Mouse (Mus musculus): ENCODE measurements around the gene M1ap. TPM values are rescaled to one million over a fixed set of nuclear protein-coding genes. Genes with fewer than 3 reads are reported as not detected.

The M1ap gene
- polyA plus RNA-seq, 1 experiment from 2014 or later = not detected

DNA sequence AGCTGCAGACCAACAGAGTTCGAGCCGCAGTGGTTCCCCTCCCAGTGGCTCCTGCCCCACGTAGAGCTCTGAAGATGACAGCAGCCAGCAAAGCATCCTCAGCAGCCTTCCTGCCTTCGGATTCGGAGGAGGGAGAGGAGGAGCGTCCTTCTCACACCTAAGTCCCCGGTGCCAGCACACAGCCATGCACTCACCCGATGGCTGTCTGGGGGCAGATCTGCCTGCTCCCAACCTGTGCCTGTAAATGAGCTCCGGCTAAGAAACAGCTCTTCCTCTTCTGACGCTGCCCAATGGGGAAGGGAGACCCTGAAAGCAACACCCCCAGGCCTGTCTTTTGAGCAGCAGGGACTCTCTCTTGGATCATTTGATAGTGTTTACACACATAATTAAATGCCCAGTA lies 83.1 kb downstream of the M1ap start:
- no peak for ATAC-seq (ENCODE audit: low FRiP score, low read depth)
- Histone ChIP-seq H3K4me1 (peaks cover 29% of the 10 kb centered on the region), H3K27ac (no peak overlapping the region), H3K9me3 (no peaks in the 10 kb centered on the region), H3K4me2 (replicated peaks) (no peak overlapping the region), H3K36me3 (no peaks in the 10 kb centered on the region), H3K4me3 (no peak overlapping the region), H3K9ac (no peak overlapping the region), H3K27me3 (replicated peaks) (peaks cover 36% of the 10 kb centered on the region)
- 20% methylated on average over 10 of the region's 10 CpGs for WGBS

DNA sequence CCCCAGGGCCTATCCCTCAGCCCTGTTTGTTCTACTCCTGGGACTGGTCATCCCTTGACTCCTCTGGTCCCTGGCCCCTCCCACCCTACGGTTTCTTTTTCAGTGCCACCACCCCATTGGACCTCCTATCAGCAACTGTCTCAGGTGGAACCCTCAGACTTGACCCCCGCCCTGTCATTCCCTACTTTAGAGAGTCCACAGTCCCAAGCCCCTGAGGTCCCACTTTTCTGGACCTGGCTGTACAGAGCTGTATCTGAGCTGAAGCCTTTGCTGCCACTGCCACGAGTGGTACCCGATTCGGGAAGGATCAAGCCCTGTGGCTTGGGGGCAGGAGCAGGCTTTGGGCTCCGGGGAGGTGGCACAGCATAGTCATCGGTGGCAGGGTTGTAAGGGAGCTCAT lies 84.4 kb downstream of the M1ap start:
- WGBS = 60% methylated on average over 7 of the region's 7 CpGs

DNA sequence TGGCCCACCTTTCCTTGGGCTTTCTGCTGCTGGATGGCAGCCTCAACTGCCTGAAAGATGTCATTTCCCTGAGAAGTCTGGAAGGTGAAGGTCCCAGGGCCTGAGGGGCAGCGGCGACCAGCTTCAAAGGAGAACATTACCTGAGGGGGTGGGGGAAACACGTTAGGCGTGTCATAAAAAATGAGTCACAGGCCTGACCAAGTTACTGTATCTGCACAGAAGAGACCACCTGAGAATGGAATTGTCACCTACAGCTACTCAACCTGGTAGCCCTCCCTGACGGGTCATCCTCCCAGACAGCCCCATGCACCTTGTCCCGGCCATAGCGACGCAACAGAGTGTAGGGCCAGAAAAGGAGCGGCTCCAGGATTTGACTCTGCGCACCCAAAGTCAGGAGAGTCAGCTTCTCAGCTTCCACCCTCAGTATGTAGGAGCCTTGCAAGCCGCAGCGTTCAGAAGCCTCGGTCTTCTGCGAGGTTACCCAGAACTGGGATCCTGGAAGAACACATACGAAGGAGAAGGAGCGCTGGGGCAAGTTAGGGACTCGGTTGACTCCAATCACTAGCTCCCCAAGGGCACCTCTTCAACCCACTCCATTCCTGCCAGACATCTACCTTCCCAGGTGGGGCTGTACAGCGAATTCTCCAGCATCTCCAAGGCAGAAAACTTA lies 85.4 kb downstream of the M1ap start:
- peak overlapping the region; percentile 48; the same call in 1 of the 2 replicates for H3K4me3 ChIP-seq
- WGBS = 21% methylated on average over 18 of the region's 18 CpGs
- no peak overlapping the region for H3K27ac ChIP-seq
- peak overlapping the region; percentile 85 for H3K4me2 ChIP-seq (replicated peaks)
- no peaks in the 10 kb centered on the region for H3K9me3 ChIP-seq
- H3K9ac ChIP-seq = no peak overlapping the region
- no peaks in the 10 kb centered on the region for H3K36me3 ChIP-seq
- peaks cover 48% of the 10 kb centered on the region for H3K27me3 ChIP-seq (replicated peaks)
- H3K4me1 ChIP-seq = peaks cover 29% of the 10 kb centered on the region
- ATAC-seq (ENCODE audit: low FRiP score, low read depth) = no peak

More for the DNA sequence above, 84.4 kb downstream of the M1ap start:
- ATAC-seq (ENCODE audit: low FRiP score, low read depth) = no peak
- H3K27ac ChIP-seq = no peak overlapping the region
- H3K27me3 ChIP-seq (replicated peaks) = peaks cover 44% of the 10 kb centered on the region
- H3K9me3 ChIP-seq = no peaks in the 10 kb centered on the region
- no peak overlapping the region for H3K4me2 ChIP-seq (replicated peaks)
- no peaks in the 10 kb centered on the region for H3K36me3 ChIP-seq
- H3K4me3 ChIP-seq = no peak overlapping the region
- peaks cover 29% of the 10 kb centered on the region for H3K4me1 ChIP-seq
- H3K9ac ChIP-seq = no peak overlapping the region

- no peaks in the 10 kb centered on the region for H3K36me3 ChIP-seq
- H3K27ac ChIP-seq = no peak overlapping the region
- peaks cover 48% of the 10 kb centered on the region for H3K27me3 ChIP-seq (replicated peaks)
- H3K4me3 ChIP-seq = peak overlapping the region; percentile 48
- peak; percentile 55 for ATAC-seq (ENCODE audit: low FRiP score, low read depth)
- H3K9me3 ChIP-seq = no peaks in the 10 kb centered on the region
- peaks cover 29% of the 10 kb centered on the region for H3K4me1 ChIP-seq
- H3K9ac ChIP-seq = peak overlapping the region; percentile 33
- peak overlapping the region; percentile 85 for H3K4me2 ChIP-seq (replicated peaks)
- under 1% methylated on average over 31 of the region's 31 CpGs for WGBS
Observed at GRCm38 (mm10) chr6:83032769-83033191, 86.1 kb downstream of the M1ap start.

DNA sequence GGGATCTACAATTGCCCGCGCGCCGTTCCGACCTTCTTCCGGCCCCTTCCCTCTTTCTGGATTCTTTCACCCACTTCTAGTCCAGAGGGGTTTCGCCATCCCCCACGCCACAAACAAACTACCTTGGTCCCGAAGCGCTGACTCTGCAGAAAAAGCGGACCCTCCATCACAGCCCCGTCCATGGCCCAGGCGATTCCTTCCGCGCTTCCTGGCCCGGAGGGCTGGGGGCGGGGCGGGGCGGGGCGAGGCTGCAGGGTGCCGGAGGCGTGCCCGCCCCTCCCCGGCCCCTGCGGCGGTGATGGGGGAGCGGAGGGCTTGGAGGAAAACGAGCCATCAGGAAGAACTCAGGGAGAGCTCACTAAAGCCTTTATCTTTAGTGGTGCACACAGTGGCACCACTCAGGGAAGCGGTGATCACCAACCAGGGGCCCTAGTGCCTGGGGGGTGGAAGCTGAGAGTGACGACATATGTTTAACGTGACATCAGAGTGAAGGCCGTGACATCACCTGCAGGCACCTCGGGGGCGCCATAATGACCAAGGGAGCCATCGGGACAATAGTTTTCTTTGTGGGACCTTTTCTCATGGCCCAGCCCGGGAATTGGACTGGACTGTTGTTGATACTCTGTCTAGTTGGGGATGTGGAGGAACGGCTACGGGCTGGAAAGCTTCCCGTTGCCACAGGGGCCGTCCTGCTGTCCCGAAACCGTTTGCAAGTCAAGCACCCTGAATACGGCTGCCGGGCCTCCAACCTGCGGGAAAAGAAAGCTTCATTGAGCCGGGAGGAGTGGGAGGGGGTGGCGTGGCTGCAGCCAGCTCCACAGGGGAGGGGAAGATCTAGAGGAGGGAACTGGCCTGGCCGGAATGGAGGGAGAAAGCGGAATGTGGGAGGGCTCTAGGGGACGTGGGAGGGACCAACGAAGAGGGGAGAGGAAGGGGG lies 86.8 kb downstream of the M1ap start, which contains the start of the genes Dok1 and Loxl3:
TSS of gene Dok1 (minus strand) at position 223 of the 937 bp plus-strand sequence.
TSS of gene Loxl3 (plus strand) at position 925 of the 937 bp plus-strand sequence.
- Histone ChIP-seq H3K9me3 (no peaks in the 10 kb centered on the region), H3K9ac (peak within 1 kb of the TSS; percentile 33), H3K4me3 (peak within 1 kb of the TSS; percentile 48), H3K4me2 (replicated peaks) (peak within 1 kb of the TSS; percentile 85), H3K27me3 (replicated peaks) (peaks cover 44% of the 10 kb centered on the region), H3K27ac (no peak within 1 kb of the TSS; the same call in 1 of the 2 replicates), H3K4me1 (peaks cover 34% of the 10 kb centered on the region), H3K36me3 (no peaks in the 10 kb centered on the region)
- WGBS = under 1% methylated on average over 51 of the region's 51 CpGs
- ATAC-seq (ENCODE audit: low FRiP score, low read depth) = peak; percentile 79

DNA sequence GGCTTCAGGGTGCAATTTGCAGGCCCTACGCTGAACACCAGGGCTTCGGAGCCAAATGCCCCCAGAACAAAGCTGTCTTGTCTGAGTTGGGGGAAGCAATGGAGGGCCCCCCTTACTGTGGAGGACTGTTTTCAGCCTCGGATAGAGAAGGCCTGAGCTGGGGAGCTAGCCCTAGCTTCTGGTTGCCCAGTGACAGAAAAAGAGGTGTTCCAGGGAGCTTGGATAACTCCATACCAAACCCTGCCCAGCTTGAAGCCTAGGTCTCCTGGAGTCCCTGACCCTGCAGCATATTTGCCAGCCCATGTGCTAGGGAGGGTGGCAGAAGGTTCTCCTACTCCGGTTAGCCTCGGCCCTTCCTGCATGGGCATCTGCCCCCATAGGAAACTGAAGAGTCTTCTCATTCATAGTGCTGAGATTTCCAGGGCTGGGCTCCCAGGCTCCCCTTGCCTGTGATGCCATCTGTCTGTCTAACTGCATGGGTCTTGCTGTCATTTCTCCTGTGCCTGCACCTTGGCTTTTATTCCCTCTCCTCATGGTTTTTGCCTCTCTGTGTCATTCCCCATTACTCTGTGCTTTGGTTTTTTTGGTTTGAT lies 87.9 kb downstream of the M1ap start:
- H3K27me3 ChIP-seq (replicated peaks) = peaks cover 44% of the 10 kb centered on the region
- H3K27ac ChIP-seq = no peak overlapping the region; the same call in 1 of the 2 replicates
- H3K4me2 ChIP-seq (replicated peaks) = peak overlapping the region; percentile 85
- no peaks in the 10 kb centered on the region for H3K36me3 ChIP-seq
- H3K9ac ChIP-seq = 0 out of 2 replicates have a peak overlapping the region, but pooled peaks have one; percentile 33
- H3K4me1 ChIP-seq = peaks cover 36% of the 10 kb centered on the region
- ATAC-seq (ENCODE audit: low FRiP score, low read depth) = no peak
- 20% methylated on average over 5 of the region's 5 CpGs for WGBS
- peak overlapping the region; percentile 48 for H3K4me3 ChIP-seq
- H3K9me3 ChIP-seq = no peaks in the 10 kb centered on the region

GRCm38 (mm10) chr6:83037188-83037587 lies 90.5 kb downstream of the M1ap start:
- Histone ChIP-seq H3K36me3 (no peaks in the 10 kb centered on the region), H3K27me3 (replicated peaks) (peaks cover 26% of the 10 kb centered on the region)
- ATAC-seq (ENCODE audit: low FRiP score, low read depth) = no peak

DNA sequence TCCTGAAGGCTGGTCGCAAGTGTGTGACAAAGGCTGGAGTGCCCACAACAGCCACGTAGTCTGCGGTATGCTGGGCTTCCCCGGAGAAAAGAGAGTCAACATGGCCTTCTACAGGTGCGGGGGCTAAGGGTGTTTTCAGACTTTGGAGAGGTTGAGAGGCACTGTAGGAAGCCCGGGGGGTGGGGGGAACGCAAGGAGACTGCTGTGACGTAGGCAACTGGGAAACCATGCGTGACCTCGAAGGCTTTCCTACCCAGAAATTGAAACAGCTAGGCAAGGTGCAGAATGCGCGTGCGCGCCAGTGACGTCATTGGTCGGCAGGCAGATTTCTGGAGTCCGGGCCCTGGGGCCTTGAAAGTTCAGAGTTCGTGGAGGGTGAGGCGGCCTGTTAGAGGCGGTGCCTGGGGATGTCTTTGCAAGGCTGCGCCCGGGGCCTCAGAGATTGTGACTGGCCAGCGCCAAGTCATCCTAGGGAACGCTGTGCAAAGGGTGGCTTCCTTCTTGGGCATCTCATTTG lies 91.9 kb downstream of the M1ap start:
- peak; percentile 45 for ATAC-seq (ENCODE audit: low FRiP score, low read depth)
- 8% methylated on average over 24 of the region's 24 CpGs for WGBS
- Histone ChIP-seq H3K27me3 (replicated peaks) (peaks cover 18% of the 10 kb centered on the region), H3K4me3 (peak overlapping the region; percentile 15), H3K4me1 (peaks cover 19% of the 10 kb centered on the region), H3K9ac (0 out of 2 replicates have a peak overlapping the region, but pooled peaks have one; percentile 14), H3K36me3 (no peaks in the 10 kb centered on the region), H3K4me2 (replicated peaks) (peak overlapping the region; percentile 62), H3K27ac (no peak overlapping the region), H3K9me3 (no peaks in the 10 kb centered on the region)

More at GRCm38 (mm10) chr6:83037188-83037587, 90.5 kb downstream of the M1ap start:
- Histone ChIP-seq H3K4me3 (no peak overlapping the region), H3K27ac (no peak overlapping the region), H3K4me2 (replicated peaks) (no peak overlapping the region), H3K9ac (no peak overlapping the region), H3K4me1 (peaks cover 32% of the 10 kb centered on the region), H3K9me3 (no peaks in the 10 kb centered on the region)
- 87% methylated on average over 8 of the region's 8 CpGs for WGBS

GRCm38 (mm10) chr6:83040601-83041000 lies 93.9 kb downstream of the M1ap start:
- Histone ChIP-seq H3K4me2 (replicated peaks) (no peak overlapping the region), H3K36me3 (no peaks in the 10 kb centered on the region), H3K9ac (no peak overlapping the region), H3K4me1 (peaks cover 8% of the 10 kb centered on the region), H3K4me3 (no peak overlapping the region), H3K27ac (no peak overlapping the region), H3K27me3 (replicated peaks) (peaks cover 7% of the 10 kb centered on the region), H3K9me3 (no peaks in the 10 kb centered on the region)
- WGBS = 85% methylated on average over 5 of the region's 5 CpGs
- ATAC-seq (ENCODE audit: low FRiP score, low read depth) = no peak

GRCm38 (mm10) chr6:83043561-83043960 lies 96.9 kb downstream of the M1ap start:
- H3K4me1 ChIP-seq = peaks cover 2% of the 10 kb centered on the region; the same call in 1 of the 2 replicates
- no peak overlapping the region for H3K9ac ChIP-seq
- H3K27me3 ChIP-seq (replicated peaks) = no peaks in the 10 kb centered on the region
- H3K36me3 ChIP-seq = no peaks in the 10 kb centered on the region
- no peak for ATAC-seq (ENCODE audit: low FRiP score, low read depth)
- no peak overlapping the region for H3K27ac ChIP-seq
- H3K4me3 ChIP-seq = no peak overlapping the region
- 69% methylated on average over 6 of the region's 6 CpGs for WGBS
- no peak overlapping the region for H3K4me2 ChIP-seq (replicated peaks)
- no peaks in the 10 kb centered on the region for H3K9me3 ChIP-seq

DNA sequence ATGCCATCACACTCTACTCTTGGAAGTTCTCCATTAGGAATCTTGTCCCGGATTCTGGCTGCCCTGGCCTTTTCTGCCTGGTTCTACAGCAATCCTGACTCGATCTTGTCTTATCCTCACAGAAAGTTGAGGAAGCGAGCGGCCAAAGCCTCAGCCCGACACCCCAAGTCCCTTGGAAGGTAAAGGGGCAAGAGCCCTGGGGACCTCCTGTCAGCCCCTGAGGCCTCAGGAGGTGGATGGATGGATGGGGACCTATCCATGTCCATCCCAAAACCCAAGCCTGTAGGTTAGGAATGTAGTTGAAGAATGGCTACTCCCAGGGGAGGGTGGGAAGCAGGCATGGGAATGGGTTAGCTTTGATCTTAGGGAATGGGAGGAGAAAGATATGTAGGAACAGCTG lies 97.3 kb downstream of the M1ap start:
- Histone ChIP-seq H3K27ac (no peak overlapping the region), H3K27me3 (replicated peaks) (no peaks in the 10 kb centered on the region), H3K4me3 (no peak overlapping the region), H3K4me2 (replicated peaks) (no peak overlapping the region), H3K36me3 (no peaks in the 10 kb centered on the region), H3K9ac (no peak overlapping the region), H3K4me1 (no peaks in the 10 kb centered on the region), H3K9me3 (no peaks in the 10 kb centered on the region)
- WGBS = 89% methylated on average over 5 of the region's 5 CpGs
- no peak for ATAC-seq (ENCODE audit: low FRiP score, low read depth)
